Mouse (Mus musculus): ENCODE measurements at regions not wholly inside any gene's neighbourhood (a gene's known extent, or its start where the extent isn't known, plus 50 kb on each side); places are given as distances from the start of the nearest gene placed in this dataset.
A peak's percentile ranks its signal among the peaks of the same experiment; 100 is the strongest.

DNA sequence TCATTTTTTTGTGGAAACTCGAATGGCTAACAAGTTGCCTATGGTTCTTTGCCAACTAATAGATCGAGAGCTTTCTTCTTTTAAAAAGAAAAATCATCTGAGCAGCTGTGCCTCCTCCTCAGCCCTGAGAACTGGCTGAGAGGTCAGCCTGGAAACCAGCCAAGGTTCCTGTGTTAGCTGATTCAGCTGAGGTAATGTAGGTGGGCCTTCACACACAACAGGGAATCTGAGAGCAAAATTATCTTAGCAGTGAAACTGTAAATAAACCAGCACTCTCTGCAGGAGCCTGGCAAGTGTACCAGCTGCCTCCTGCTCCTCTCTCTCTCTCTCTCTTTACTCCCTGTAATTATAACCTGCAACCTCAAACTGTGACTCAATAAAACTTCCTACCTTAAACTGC, 364.4 kb upstream of the Khdrbs2 start:
- peak; percentile 0 for DNase-seq
